Mouse (Mus musculus) midbrain, embryonic 10.5 days (tissue): Measurements from ENCODE around the gene Ccnl2. TPM values are rescaled to one million over a fixed set of nuclear protein-coding genes. Genes with fewer than 3 reads are reported as not detected.

Experiments
- DNase-seq: peaks from one replicate; pipeline ENCODE4 v3.0.0-alpha.2; 2017; ENCODE audit warnings: low spot score
- H3K27ac ChIP-seq: fragments of 300-500 bp; sonication (generic); replicated peaks from 2 replicates; pipeline ENCODE4 v1.5.1; 2016; ENCODE audit warnings: mild to moderate bottlenecking
- H3K27me3 ChIP-seq: fragments of 300-500 bp; sonication (generic); 2 replicates; pipeline ENCODE4 v1.6.1; 2016; ENCODE audit warnings: low read depth, mild to moderate bottlenecking; ENCODE audit not compliant: poor library complexity, severe bottlenecking
- H3K36me3 ChIP-seq: fragments of 300-500 bp; sonication (generic); 2 replicates; pipeline ENCODE4 v1.6.1; 2016; ENCODE audit warnings: mild to moderate bottlenecking, moderate library complexity
- H3K4me1 ChIP-seq: fragments of 300-500 bp; sonication (generic); 2 replicates; pipeline ENCODE4 v1.6.1; 2016
- H3K4me3 ChIP-seq: fragments of 300-500 bp; sonication (generic); 2 replicates; pipeline ENCODE4 v1.5.1; 2016; ENCODE audit warnings: mild to moderate bottlenecking, moderate library complexity
- H3K9me3 ChIP-seq: fragments of 300-500 bp; sonication (generic); replicated peaks from 2 replicates; pipeline ENCODE4 v1.6.1; 2016; ENCODE audit warnings: mild to moderate bottlenecking
- WGBS: fragments of 180-500 bp; shearing (Covaris S2); methylation state at CpG from one replicate; pipeline ENCODE4 v1.1.7; 2016; 5-methylcytosine and 5-hydroxymethylcytosine counted together
- microRNA-seq: library from miRNA; unstranded; fragments of <30 nt; microRNA quantifications from one replicate; pipeline ENCODE4, GENCODE M21; 2017
- polyA plus RNA-seq: library from polyadenylated mRNA; unstranded; fragments of >200 nt; fragmentation: Nextera tagmentation; extraction: Ambion mirVana; gene quantifications from 2 replicates; pipeline ENCODE4 v1.2.1, GENCODE M21; 2016

Ccnl2 gene
- polyA plus RNA-seq, 1 experiment from 2014 or later, result 161 TPM

GRCm38 (mm10) chr4:155863001-155863400 is 50.7 kb downstream of the Ccnl2 start, which contains the start of gene Tas1r3:
Tas1r3 (minus strand) TSS chr4:155863362.
- Histone ChIP-seq H3K27me3 (no peaks in the 10 kb centered on the region), H3K27ac (no peak within 1 kb of the TSS), H3K4me1 (peaks cover 8% of the 10 kb centered on the region; the same call in 1 of the 2 replicates), H3K4me3 (no peak within 1 kb of the TSS), H3K9me3 (no peaks in the 10 kb centered on the region), H3K36me3 (peaks cover 73% of the 10 kb centered on the region)
- 77% methylated on average over 5 of the region's 5 CpGs for WGBS
- no peak for DNase-seq

- Histone ChIP-seq H3K4me3 (peak overlapping the region; percentile 82), H3K4me1 (peaks cover 30% of the 10 kb centered on the region), H3K27ac (peak overlapping the region; percentile 88), H3K36me3 (peaks cover 55% of the 10 kb centered on the region), H3K9me3 (no peaks in the 10 kb centered on the region), H3K27me3 (no peaks in the 10 kb centered on the region)
- DNase-seq, result no peak
- 12% methylated on average over 22 of the region's 22 CpGs for WGBS
Measured at GRCm38 (mm10) chr4:155868614-155869298, 56.5 kb downstream of the Ccnl2 start.

GRCm38 (mm10) chr4:155869317-155870033 is 57.2 kb downstream of the Ccnl2 start, which contains the start of the genes Cptp and Ints11:
Cptp (minus strand) TSS chr4:155869440.
Ints11 (plus strand) TSS chr4:155869546.
- Histone ChIP-seq H3K27ac (peak within 1 kb of the TSS; percentile 88), H3K36me3 (peaks cover 61% of the 10 kb centered on the region), H3K27me3 (no peaks in the 10 kb centered on the region), H3K9me3 (no peaks in the 10 kb centered on the region), H3K4me3 (peak within 1 kb of the TSS; percentile 82), H3K4me1 (peaks cover 30% of the 10 kb centered on the region)
- whole genome bisulfite sequencing, result under 1% methylated on average over 63 of the region's 63 CpGs
- DNase-seq, result peak; percentile 98

GRCm38 (mm10) chr4:155871404-155871803 is 59.1 kb downstream of the Ccnl2 start:
- Histone ChIP-seq H3K9me3 (no peaks in the 10 kb centered on the region), H3K27ac (no peak overlapping the region), H3K4me3 (peak overlapping the region; percentile 3; the same call in 1 of the 2 replicates), H3K36me3 (peaks cover 63% of the 10 kb centered on the region), H3K27me3 (no peaks in the 10 kb centered on the region), H3K4me1 (peaks cover 30% of the 10 kb centered on the region)
- no peak for DNase-seq
- WGBS, result 95% methylated on average over 7 of the region's 7 CpGs

Small RNA genes within 50 kb of the gene (microRNA-seq; reads per million reads assigned to microRNA genes)
- gene Gm27743, result not detected

Other genes starting within 250 kb of the Ccnl2 start
- gene Slc35e2, start 211.1 kb upstream of the Ccnl2 start, polyA plus RNA-seq, result 11.9 and 13.4 TPM in 2 replicates
- 79.6 and 82.3 TPM in 2 replicates for gene Cdk11b, start 187.6 kb upstream of the Ccnl2 start, polyA plus RNA-seq
- not detected in 2 replicates for gene Gm10563, start 167.1 kb upstream of the Ccnl2 start, polyA plus RNA-seq
- gene Mmp23, start 159.1 kb upstream of the Ccnl2 start, polyA plus RNA-seq, result 4.7 TPM in 2 replicates
- gene Mib2, start 143.3 kb upstream of the Ccnl2 start, polyA plus RNA-seq, result 22.0 and 22.5 TPM in 2 replicates
- gene Fndc10, start 118.1 kb upstream of the Ccnl2 start, polyA plus RNA-seq, result 0.98 and 1.1 TPM in 2 replicates
- gene Ssu72, start 107.7 kb upstream of the Ccnl2 start, polyA plus RNA-seq, result 167 and 169 TPM in 2 replicates
- gene Tmem240, start 77.7 kb upstream of the Ccnl2 start, polyA plus RNA-seq, result 0.65 and 1.2 TPM in 2 replicates
- gene Atad3a, start 51.4 kb upstream of the Ccnl2 start, polyA plus RNA-seq, result 115 and 129 TPM in 2 replicates
- gene Vwa1, start 37.8 kb upstream of the Ccnl2 start, polyA plus RNA-seq, result 12.2 and 13.1 TPM in 2 replicates
- gene Tmem88b, start 26.6 kb upstream of the Ccnl2 start, polyA plus RNA-seq, result 0.31 and 0.45 TPM in 2 replicates
- gene Ankrd65, start 22.1 kb upstream of the Ccnl2 start, polyA plus RNA-seq, result not detected in 2 replicates
- gene Mrpl20, start 9.6 kb upstream of the Ccnl2 start, polyA plus RNA-seq, result 235 and 260 TPM in 2 replicates
- 159 and 172 TPM in 2 replicates for gene Aurkaip1, start 18.8 kb downstream of the Ccnl2 start, polyA plus RNA-seq
- 50.7 and 53.1 TPM in 2 replicates for gene Mxra8, start 27.2 kb downstream of the Ccnl2 start, polyA plus RNA-seq
- 5.0 and 5.4 TPM in 2 replicates for gene Dvl1, start 34.9 kb downstream of the Ccnl2 start, polyA plus RNA-seq
- 0.22 and 0.41 TPM in 2 replicates for gene Tas1r3, start 50.9 kb downstream of the Ccnl2 start, polyA plus RNA-seq
- gene Cptp, start 57.0 kb downstream of the Ccnl2 start, polyA plus RNA-seq, result 21.6 and 24.6 TPM in 2 replicates
- 114 and 116 TPM in 2 replicates for gene Ints11, start 57.1 kb downstream of the Ccnl2 start, polyA plus RNA-seq
- gene Pusl1, start 79.3 kb downstream of the Ccnl2 start, polyA plus RNA-seq, result 50.7 and 53.4 TPM in 2 replicates
- 24.3 and 38.4 TPM in 2 replicates for gene Acap3, start 79.3 kb downstream of the Ccnl2 start, polyA plus RNA-seq
- 152 and 161 TPM in 2 replicates for gene Ube2j2, start 131.3 kb downstream of the Ccnl2 start, polyA plus RNA-seq
- 18.9 and 23.8 TPM in 2 replicates for gene C1qtnf12, start 149.8 kb downstream of the Ccnl2 start, polyA plus RNA-seq
- 14.0 and 15.3 TPM in 2 replicates for gene B3galt6, start 180.2 kb downstream of the Ccnl2 start, polyA plus RNA-seq
- gene Sdf4, start 180.4 kb downstream of the Ccnl2 start, polyA plus RNA-seq, result 131 and 138 TPM in 2 replicates
- 0.42 and 0.88 TPM in 2 replicates for gene Tnfrsf4, start 201.4 kb downstream of the Ccnl2 start, polyA plus RNA-seq
- 1.1 and 1.8 TPM in 2 replicates for gene Tnfrsf18, start 213.7 kb downstream of the Ccnl2 start, polyA plus RNA-seq
- 0.30 TPM in 1 of 2 replicates, not detected in the other for gene Ttll10, start 246.9 kb downstream of the Ccnl2 start, polyA plus RNA-seq